Mouse (Mus musculus) testis, adult 2 months (tissue): Measurements from ENCODE around the gene Fasn. TPM values are rescaled to one million over a fixed set of nuclear protein-coding genes. Genes with fewer than 3 reads are reported as not detected.

ENCODE experiments used
- H3K27ac ChIP-seq: fragments of 200-500 bp; 2 replicates; pipeline ENCODE4 v1.5.1; 2012; ENCODE audit warnings: low read depth, low read length; ENCODE audit not compliant: control insufficient read depth, insufficient read depth
- H3K27me3 ChIP-seq: fragments of 200-500 bp; 2 replicates; pipeline ENCODE4 v1.6.1; 2012; ENCODE audit warnings: mild to moderate bottlenecking, low read length, moderate library complexity; ENCODE audit not compliant: control insufficient read depth, insufficient read depth
- H3K36me3 ChIP-seq: fragments of 200-500 bp; 2 replicates; pipeline ENCODE4 v1.6.1; 2012; ENCODE audit warnings: mild to moderate bottlenecking, low read length; ENCODE audit not compliant: control insufficient read depth, insufficient read depth
- H3K4me1 ChIP-seq: fragments of 200-500 bp; 2 replicates; pipeline ENCODE4 v1.6.1; 2012; ENCODE audit warnings: low read length; ENCODE audit not compliant: control insufficient read depth, insufficient read depth
- H3K4me3 ChIP-seq: fragments of 200-500 bp; 2 replicates; pipeline ENCODE4 v1.5.1; 2012; ENCODE audit warnings: low read depth, mild to moderate bottlenecking, low read length, moderate library complexity, mixed read lengths; ENCODE audit not compliant: control insufficient read depth
- CTCF ChIP-seq: fragments of 200-500 bp; IDR thresholded peaks from 2 replicates; pipeline ENCODE4 v1.5.1; 2012; ENCODE audit warnings: low read depth, mild to moderate bottlenecking, inconsistent platforms, low read length, moderate library complexity; ENCODE audit not compliant: control insufficient read depth, insufficient read depth, insufficient replicate concordance
- POLR2A ChIP-seq: fragments of 200-500 bp; IDR thresholded peaks from 2 replicates; pipeline ENCODE4 v1.6.1; 2012; ENCODE audit warnings: low read depth, mild to moderate bottlenecking, inconsistent platforms, low read length, moderate library complexity; ENCODE audit not compliant: control insufficient read depth
- polyA plus RNA-seq: library from polyadenylated mRNA; depleted of rRNA; stranded (reverse); fragments of >200 nt; gene quantifications from 2 replicates; pipeline ENCODE4 v1.2.3, GENCODE M21; 2012

Gene Fasn
- polyA plus RNA-seq, 1 experiment = 72.1 TPM

DNA sequence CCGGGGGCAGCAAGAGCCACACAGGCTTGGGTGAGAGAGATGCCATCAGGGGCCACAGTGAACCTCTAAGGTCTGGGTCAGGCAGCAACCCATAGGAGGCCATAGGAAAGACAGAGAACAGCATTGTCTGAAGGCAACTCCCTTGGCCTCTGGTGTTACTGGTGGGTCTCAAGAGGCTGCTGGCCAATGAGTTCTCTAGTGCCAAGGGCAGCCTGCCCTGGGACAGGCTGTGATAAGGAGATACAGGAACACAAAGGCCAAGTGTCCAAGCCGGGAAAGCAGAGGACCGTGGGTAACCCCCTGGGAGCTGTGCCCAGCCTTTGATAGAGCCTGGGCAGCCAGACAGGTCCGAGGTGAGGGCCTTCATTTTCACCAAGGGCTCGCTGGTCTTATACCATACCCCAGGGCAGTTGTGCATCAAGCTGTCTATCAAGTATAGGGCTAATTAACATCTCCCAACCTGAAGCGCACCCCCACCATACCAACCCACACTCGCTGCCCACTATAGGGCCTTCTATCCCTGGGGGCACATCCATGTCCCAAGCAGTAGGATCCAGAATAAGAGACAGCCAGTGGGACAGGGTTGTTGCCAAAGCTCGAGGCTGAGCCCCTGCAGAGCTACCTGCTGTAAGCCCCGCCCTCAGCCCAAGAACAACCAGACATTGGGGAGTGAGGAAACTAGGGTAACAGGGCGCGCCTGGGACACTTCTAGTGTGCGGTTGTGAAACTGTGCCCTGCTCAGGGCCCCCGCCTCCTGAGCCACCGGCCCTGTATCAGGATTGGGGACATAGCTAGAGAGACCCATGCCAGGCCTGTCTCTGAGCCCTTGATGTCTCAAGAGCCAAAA lies 3.0 kb downstream of the Fasn start:
- no peaks in the 10 kb centered on the region; the same call in 1 of the 2 replicates for H3K36me3 ChIP-seq
- no peak overlapping the region for H3K4me3 ChIP-seq
- no peak for TF ChIP-seq CTCF
- TF ChIP-seq POLR2A = no peak
- no peaks in the 10 kb centered on the region for H3K27me3 ChIP-seq
- no peak overlapping the region for H3K27ac ChIP-seq
- peaks cover 18% of the 10 kb centered on the region for H3K4me1 ChIP-seq

DNA sequence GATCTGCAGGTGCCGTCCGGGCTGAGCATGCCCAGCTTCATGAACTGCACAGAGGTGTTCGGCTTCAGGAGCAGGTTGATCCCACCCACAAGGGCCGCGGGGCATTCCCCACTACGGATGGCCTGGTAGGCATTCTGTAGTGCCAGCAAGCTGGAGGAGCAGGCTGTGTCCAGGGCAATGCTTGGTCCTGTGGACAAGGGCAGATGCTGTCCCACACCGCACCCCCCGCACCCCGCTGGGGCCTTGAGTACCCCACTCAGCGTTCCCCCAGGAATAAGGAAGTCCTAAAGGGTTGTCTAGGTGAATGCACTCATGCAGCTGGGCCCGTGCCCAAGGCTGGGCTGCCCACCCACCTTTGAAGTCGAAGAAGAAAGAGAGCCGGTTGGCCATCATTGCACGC lies 3.8 kb downstream of the Fasn start:
- Histone ChIP-seq H3K4me1 (peaks cover 18% of the 10 kb centered on the region), H3K27me3 (no peaks in the 10 kb centered on the region), H3K27ac (no peak overlapping the region), H3K36me3 (no peaks in the 10 kb centered on the region; the same call in 1 of the 2 replicates), H3K4me3 (no peak overlapping the region)
- TF ChIP-seq POLR2A (no peak), CTCF (no peak)

DNA sequence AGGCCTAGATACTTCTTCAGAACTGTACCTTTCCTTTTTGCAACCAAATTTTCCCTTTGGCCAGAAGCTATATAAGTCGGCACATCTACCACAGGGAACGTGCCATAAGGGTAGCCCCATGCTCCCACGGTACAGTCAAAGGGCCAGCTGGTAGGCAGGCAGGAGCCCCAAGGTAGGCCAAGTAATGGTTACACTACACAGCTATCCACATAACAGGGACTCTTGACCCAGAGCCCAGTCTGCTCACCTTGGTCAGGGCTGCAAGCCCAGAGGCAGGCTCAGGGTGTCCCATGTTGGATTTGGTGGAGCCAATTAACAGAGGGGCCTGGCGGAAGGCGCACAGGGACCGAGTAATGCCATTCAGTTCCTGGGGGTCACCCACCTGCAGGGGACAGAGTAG lies 4.8 kb downstream of the Fasn start:
- no peaks in the 10 kb centered on the region; the same call in none of the 2 replicates for H3K36me3 ChIP-seq
- TF ChIP-seq CTCF (no peak), POLR2A (no peak)

DNA sequence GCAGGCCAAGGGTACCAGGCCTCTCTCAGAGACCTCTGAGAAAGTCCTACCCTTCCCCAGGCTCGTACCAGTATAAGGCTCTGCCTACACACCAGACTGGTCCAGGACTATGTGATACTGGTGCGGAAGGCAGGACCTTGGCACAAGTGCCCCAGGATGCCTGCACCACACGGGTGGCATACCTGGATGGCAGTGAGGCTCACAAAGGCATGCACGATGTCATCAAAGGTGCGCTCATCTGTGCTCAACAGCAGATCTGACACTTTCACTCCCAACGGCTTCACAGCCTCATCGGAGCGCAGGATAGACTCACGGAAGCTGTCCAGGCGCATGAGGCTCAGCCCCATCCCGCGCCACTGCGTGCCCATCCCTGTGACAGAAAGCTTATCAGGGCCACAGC lies 6.1 kb downstream of the Fasn start:
- Histone ChIP-seq H3K4me1 (peaks cover 6% of the 10 kb centered on the region), H3K27me3 (no peaks in the 10 kb centered on the region), H3K36me3 (no peaks in the 10 kb centered on the region; the same call in none of the 2 replicates), H3K27ac (no peak overlapping the region), H3K4me3 (no peak overlapping the region)
- no peak for TF ChIP-seq POLR2A
- no peak for TF ChIP-seq CTCF

More for the DNA sequence above, 4.8 kb downstream of the Fasn start:
- Histone ChIP-seq H3K4me1 (peaks cover 9% of the 10 kb centered on the region), H3K27ac (no peak overlapping the region), H3K27me3 (no peaks in the 10 kb centered on the region), H3K4me3 (no peak overlapping the region)

DNA sequence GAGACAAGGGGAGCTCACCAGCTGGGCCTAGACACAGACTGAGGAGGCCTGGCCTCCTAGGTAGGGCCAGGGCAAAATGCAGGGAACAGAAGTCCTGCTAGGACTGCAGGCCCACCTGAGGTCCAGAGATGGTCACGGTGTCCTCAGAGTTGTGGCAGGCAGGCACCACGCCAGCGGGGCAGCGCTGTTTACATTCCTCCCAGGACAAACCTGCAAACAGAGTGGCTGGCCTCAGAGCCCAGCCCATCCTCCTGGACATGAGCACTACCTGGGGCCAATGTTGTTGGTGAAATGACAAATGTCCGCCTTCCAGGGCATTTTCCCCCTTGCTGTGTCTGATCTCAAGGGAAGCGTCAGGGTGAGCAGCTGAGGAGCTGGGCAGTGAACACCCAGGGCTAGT lies 7.0 kb downstream of the Fasn start:
- Histone ChIP-seq H3K4me3 (no peak overlapping the region), H3K4me1 (no peaks in the 10 kb centered on the region; the same call in 1 of the 2 replicates), H3K27me3 (no peaks in the 10 kb centered on the region), H3K36me3 (no peaks in the 10 kb centered on the region; the same call in none of the 2 replicates), H3K27ac (no peak overlapping the region)
- TF ChIP-seq CTCF (no peak), POLR2A (no peak)

DNA sequence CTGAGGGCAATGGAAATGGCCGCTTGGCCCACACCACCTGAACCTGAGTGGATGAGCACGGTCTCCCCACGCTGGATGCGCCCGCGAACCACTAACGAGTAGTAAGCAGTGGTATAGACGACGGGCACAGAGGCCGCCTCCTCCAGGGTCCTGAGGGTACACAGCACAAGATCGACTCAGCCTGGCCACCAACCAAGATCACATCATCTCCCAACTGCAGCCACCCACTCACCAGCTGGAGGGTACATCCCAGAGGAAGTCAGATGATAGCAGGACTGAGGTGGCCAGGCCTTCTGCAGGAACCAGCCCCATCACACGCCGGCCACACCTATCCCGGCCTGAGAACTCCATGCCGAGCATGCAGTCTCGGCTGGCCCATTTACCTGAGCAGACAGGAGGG lies 12.3 kb downstream of the Fasn start:
- no peaks in the 10 kb centered on the region for H3K4me1 ChIP-seq
- TF ChIP-seq POLR2A = no peak
- no peak for TF ChIP-seq CTCF
- no peak overlapping the region for H3K27ac ChIP-seq
- H3K36me3 ChIP-seq = no peaks in the 10 kb centered on the region; the same call in 1 of the 2 replicates
- H3K4me3 ChIP-seq = no peak overlapping the region
- H3K27me3 ChIP-seq = no peaks in the 10 kb centered on the region

DNA sequence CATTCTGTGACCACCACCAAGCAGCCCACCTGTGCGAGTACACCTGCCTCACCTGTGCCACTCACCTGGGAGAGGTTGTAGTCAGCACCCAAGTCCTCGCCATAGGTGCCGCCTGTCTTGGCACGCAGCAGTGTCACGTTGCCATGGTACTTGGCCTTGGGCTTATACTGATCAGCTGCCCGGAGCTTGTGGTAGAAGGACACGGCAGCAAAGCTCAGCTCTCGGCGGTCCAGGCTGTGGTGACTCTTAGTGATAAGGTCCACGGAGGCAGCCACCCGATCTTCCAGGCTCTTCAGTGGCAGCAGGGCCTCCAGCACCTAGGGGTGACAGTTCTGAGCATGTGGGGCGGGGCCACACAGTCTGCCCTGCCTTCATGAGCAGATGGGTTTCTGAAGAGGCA lies 16.3 kb downstream of the Fasn start:
- H3K27ac ChIP-seq = no peak overlapping the region
- no peaks in the 10 kb centered on the region for H3K27me3 ChIP-seq
- no peaks in the 10 kb centered on the region for H3K36me3 ChIP-seq
- no peak for TF ChIP-seq CTCF
- TF ChIP-seq POLR2A = no peak
- H3K4me1 ChIP-seq = no peaks in the 10 kb centered on the region
- no peak overlapping the region for H3K4me3 ChIP-seq
